Mouse (Mus musculus): ENCODE measurements around the gene Sgcd. TPM values are rescaled to one million over a fixed set of nuclear protein-coding genes. Genes with fewer than 3 reads are reported as not detected.
A peak's percentile ranks its signal among the peaks of the same experiment; 100 is the strongest.

Sgcd gene
- polyA plus RNA-seq, 1 experiment from 2014 or later, result 1.2 TPM

- WGBS, result 76% methylated on average over 2 of the region's 2 CpGs
- H3K9ac ChIP-seq (replicated peaks; ENCODE audit: low read depth), result no peak overlapping the region
- H3K9me3 ChIP-seq (ENCODE audit: low read length), result no peaks in the 10 kb centered on the region
- no peak overlapping the region for H3K27ac ChIP-seq (ENCODE audit: low read length)
- TF ChIP-seq CTCF (IDR thresholded peaks at IDR 0.05), result no peak
- no peak for TF ChIP-seq EP300 (IDR thresholded peaks at IDR 0.05)
- no peaks in the 10 kb centered on the region for H3K4me1 ChIP-seq (ENCODE audit: insufficient read depth, low read depth, low read length)
- no peak overlapping the region for H3K4me2 ChIP-seq (replicated peaks; ENCODE audit: low read depth, low read length)
- DNase-seq (ENCODE audit: low spot score) (no peak), ATAC-seq (no peak)
- H3K27me3 ChIP-seq (replicated peaks; ENCODE audit: insufficient read depth, low read length), result no peaks in the 10 kb centered on the region
- no peak overlapping the region for H3K4me3 ChIP-seq (ENCODE audit: low read depth, low read length)
- no peaks in the 10 kb centered on the region for H3K36me3 ChIP-seq (ENCODE audit: insufficient read depth, low read length)
Measured at GRCm38 (mm10) chr11:47371616-47372015, 617.2 kb downstream of the Sgcd start.

GRCm38 (mm10) chr11:47351585-47351984 lies 637.2 kb downstream of the Sgcd start:
- Histone ChIP-seq H3K4me1 (ENCODE audit: insufficient read depth, low read depth, low read length) (no peaks in the 10 kb centered on the region), H3K4me2 (replicated peaks; ENCODE audit: low read depth, low read length) (no peak overlapping the region), H3K9me3 (ENCODE audit: low read length) (no peaks in the 10 kb centered on the region), H3K27me3 (replicated peaks; ENCODE audit: insufficient read depth, low read length) (no peaks in the 10 kb centered on the region), H3K4me3 (ENCODE audit: low read depth, low read length) (no peak overlapping the region), H3K36me3 (ENCODE audit: insufficient read depth, low read length) (no peaks in the 10 kb centered on the region), H3K9ac (replicated peaks; ENCODE audit: low read depth) (no peak overlapping the region), H3K27ac (ENCODE audit: low read length) (no peak overlapping the region)
- no peak for ATAC-seq
- WGBS, result 85% methylated on average over 2 of the region's 2 CpGs
- no peak for TF ChIP-seq CTCF (IDR thresholded peaks at IDR 0.05)
- TF ChIP-seq EP300 (IDR thresholded peaks at IDR 0.05), result no peak
- DNase-seq (ENCODE audit: low spot score), result no peak

- ATAC-seq (no peak), DNase-seq (ENCODE audit: low spot score) (no peak)
- Histone ChIP-seq H3K4me2 (replicated peaks; ENCODE audit: low read depth, low read length) (no peak overlapping the region), H3K27me3 (replicated peaks; ENCODE audit: insufficient read depth, low read length) (no peaks in the 10 kb centered on the region), H3K9ac (replicated peaks; ENCODE audit: low read depth) (no peak overlapping the region), H3K4me3 (ENCODE audit: low read depth, low read length) (no peak overlapping the region), H3K4me1 (ENCODE audit: insufficient read depth, low read depth, low read length) (no peaks in the 10 kb centered on the region), H3K9me3 (ENCODE audit: low read length) (no peaks in the 10 kb centered on the region), H3K36me3 (ENCODE audit: insufficient read depth, low read length) (no peaks in the 10 kb centered on the region), H3K27ac (ENCODE audit: low read length) (no peak overlapping the region)
- 21% methylated on average over 2 of the region's 2 CpGs for WGBS
- TF ChIP-seq EP300 (IDR thresholded peaks at IDR 0.05) (no peak), CTCF (IDR thresholded peaks at IDR 0.05) (no peak)
Measured at GRCm38 (mm10) chr11:47343486-47343885, 645.3 kb downstream of the Sgcd start.

- DNase-seq (ENCODE audit: low spot score) (no peak), ATAC-seq (no peak)
- Histone ChIP-seq H3K4me3 (ENCODE audit: low read depth, low read length) (no peak overlapping the region), H3K9me3 (ENCODE audit: low read length) (no peaks in the 10 kb centered on the region), H3K4me2 (replicated peaks; ENCODE audit: low read depth, low read length) (no peak overlapping the region), H3K9ac (replicated peaks; ENCODE audit: low read depth) (no peak overlapping the region), H3K36me3 (ENCODE audit: insufficient read depth, low read length) (no peaks in the 10 kb centered on the region), H3K27me3 (replicated peaks; ENCODE audit: insufficient read depth, low read length) (no peaks in the 10 kb centered on the region), H3K27ac (ENCODE audit: low read length) (no peak overlapping the region), H3K4me1 (ENCODE audit: insufficient read depth, low read depth, low read length) (no peaks in the 10 kb centered on the region)
- WGBS, result 83% methylated on average over 2 of the region's 2 CpGs
- TF ChIP-seq CTCF (IDR thresholded peaks at IDR 0.05) (no peak), EP300 (IDR thresholded peaks at IDR 0.05) (no peak)
Measured at GRCm38 (mm10) chr11:47333702-47334101, 655.1 kb downstream of the Sgcd start.

GRCm38 (mm10) chr11:47305579-47305978 lies 683.2 kb downstream of the Sgcd start:
- H3K4me3 ChIP-seq (ENCODE audit: low read depth, low read length), result no peak overlapping the region
- no peaks in the 10 kb centered on the region for H3K27me3 ChIP-seq (replicated peaks; ENCODE audit: insufficient read depth, low read length)
- H3K36me3 ChIP-seq (ENCODE audit: insufficient read depth, low read length), result no peaks in the 10 kb centered on the region
- H3K4me2 ChIP-seq (replicated peaks; ENCODE audit: low read depth, low read length), result no peak overlapping the region
- no peak overlapping the region for H3K27ac ChIP-seq (ENCODE audit: low read length)
- H3K9ac ChIP-seq (replicated peaks; ENCODE audit: low read depth), result no peak overlapping the region
- H3K4me1 ChIP-seq (ENCODE audit: insufficient read depth, low read depth, low read length), result no peaks in the 10 kb centered on the region
- TF ChIP-seq CTCF (IDR thresholded peaks at IDR 0.05) (no peak), EP300 (IDR thresholded peaks at IDR 0.05) (no peak)
- peak; percentile 38 for DNase-seq (ENCODE audit: low spot score)
- no peaks in the 10 kb centered on the region for H3K9me3 ChIP-seq (ENCODE audit: low read length)
- ATAC-seq, result no peak

- H3K4me2 ChIP-seq (replicated peaks; ENCODE audit: low read depth, low read length), result no peak overlapping the region
- H3K4me3 ChIP-seq (ENCODE audit: low read depth, low read length), result no peak overlapping the region
- H3K9ac ChIP-seq (replicated peaks; ENCODE audit: low read depth), result no peak overlapping the region
- H3K36me3 ChIP-seq (ENCODE audit: insufficient read depth, low read length), result no peaks in the 10 kb centered on the region
- ATAC-seq (no peak; the same call in 1 of the 2 replicates), DNase-seq (ENCODE audit: low spot score) (peak; percentile 30)
- no peaks in the 10 kb centered on the region for H3K9me3 ChIP-seq (ENCODE audit: low read length)
- no peaks in the 10 kb centered on the region for H3K4me1 ChIP-seq (ENCODE audit: insufficient read depth, low read depth, low read length)
- no peak overlapping the region for H3K27ac ChIP-seq (ENCODE audit: low read length)
- H3K27me3 ChIP-seq (replicated peaks; ENCODE audit: insufficient read depth, low read length), result no peaks in the 10 kb centered on the region
- no peak for TF ChIP-seq EP300 (IDR thresholded peaks at IDR 0.05)
- TF ChIP-seq CTCF (IDR thresholded peaks at IDR 0.05), result no peak
- WGBS, result 59% methylated on average over 12 of the region's 12 CpGs
Measured at GRCm38 (mm10) chr11:47304702-47305450, 683.9 kb downstream of the Sgcd start.

All from lung, postnatal 0 days (tissue).